Mouse (Mus musculus): ENCODE data around the gene Mov10.
"Not testable (repeated sequence)": the region's sequence is repeated elsewhere in the genome, so short reads cannot be mapped to it uniquely, and the experiment has no call there.

GRCm38 (mm10) chr3:104866674-104867073, 48.3 kb upstream of the Mov10 start:
- TF ChIP-seq CTCF (IDR thresholded peaks at IDR 0.05; ENCODE audit: extremely low read depth, insufficient read length, insufficient replicate concordance, low read depth, low read length); POLR2A (IDR thresholded peaks at IDR 0.05; ENCODE audit: low read depth, low read length): not testable (repeated sequence)
